Mouse (Mus musculus): Measurements from ENCODE around the gene Pex7.

Pex7 gene

GRCm38 (mm10) chr10:19876669-19877068 lies 30.8 kb downstream of the Pex7 start:
- DNase-seq: no peak

GRCm38 (mm10) chr10:19875346-19875745 lies 32.1 kb downstream of the Pex7 start:
- DNase-seq: no peak

GRCm38 (mm10) chr10:19855597-19856306 lies 51.7 kb downstream of the Pex7 start:
- DNase-seq: no peak

- no peak for DNase-seq
Observed at GRCm38 (mm10) chr10:19853609-19854008, 53.9 kb downstream of the Pex7 start.

- DNase-seq: no peak
Observed at GRCm38 (mm10) chr10:19852776-19853175, 54.7 kb downstream of the Pex7 start.

- DNase-seq: peak; percentile 15
Observed at GRCm38 (mm10) chr10:19850998-19851691, 56.3 kb downstream of the Pex7 start, which contains the start of gene Slc35d3. TSS of gene Slc35d3 (minus strand) at chr10:19851459.

GRCm38 (mm10) chr10:19850544-19850997 lies 56.9 kb downstream of the Pex7 start:
- DNase-seq: no peak

- DNase-seq: no peak
Observed at GRCm38 (mm10) chr10:19849771-19850365, 57.6 kb downstream of the Pex7 start.

GRCm38 (mm10) chr10:19848928-19849770 lies 58.3 kb downstream of the Pex7 start:
- DNase-seq: no peak

GRCm38 (mm10) chr10:19839836-19840235 lies 67.7 kb downstream of the Pex7 start:
- DNase-seq: no peak

GRCm38 (mm10) chr10:19835887-19836710 lies 71.4 kb downstream of the Pex7 start:
- no peak for DNase-seq

GRCm38 (mm10) chr10:19834222-19834621 lies 73.3 kb downstream of the Pex7 start:
- no peak for DNase-seq

GRCm38 (mm10) chr10:19831072-19831849 lies 76.2 kb downstream of the Pex7 start:
- DNase-seq: no peak

- no peak for DNase-seq
Observed at GRCm38 (mm10) chr10:19820986-19821385, 86.5 kb downstream of the Pex7 start.

GRCm38 (mm10) chr10:19818723-19819355 lies 88.7 kb downstream of the Pex7 start:
- no peak for DNase-seq

- no peak for DNase-seq
Observed at GRCm38 (mm10) chr10:19815371-19815770, 92.1 kb downstream of the Pex7 start.

GRCm38 (mm10) chr10:19811436-19812172 lies 95.9 kb downstream of the Pex7 start:
- DNase-seq: peak; percentile 8

- no peak for DNase-seq
Observed at GRCm38 (mm10) chr10:19804763-19805162, 102.7 kb downstream of the Pex7 start.
